Mouse (Mus musculus) B cell, adult 62 days (primary cell): ENCODE measurements around the gene Olfr1466. TPM values are rescaled to one million over a fixed set of nuclear protein-coding genes. Genes with fewer than 3 reads are reported as not detected.

Experiments
- total RNA-seq: library from RNA; stranded (reverse); gene quantifications from 4 replicates; pipeline ENCODE4 v1.2.4, GENCODE M21; 2023

Olfr1466 gene
- total RNA-seq, result not detected in 4 replicates

GRCm38 (mm10) chr19:13338562-13338961 is at the start of gene Olfr1466:
Gene Olfr1466, plus strand, starts transcription at chr19:13338862.

GRCm38 (mm10) chr19:13315441-13315840 is 23.2 kb upstream of the Olfr1466 start, which contains the start of gene Olfr1465:
Gene Olfr1465, minus strand, starts transcription at chr19:13315541.

GRCm38 (mm10) chr19:13361936-13362335 is 23.3 kb downstream of the Olfr1466 start, which contains the start of gene Olfr1467:
Gene Olfr1467, plus strand, starts transcription at chr19:13362236.

Other genes starting within 250 kb of the Olfr1466 start
- not detected in 4 replicates for gene Olfr1457, start 241.0 kb upstream of the Olfr1466 start, total RNA-seq
- gene Olfr1458, start 232.1 kb upstream of the Olfr1466 start, total RNA-seq, result not detected in 4 replicates
- 0.12 to 0.24 TPM (median 0.19 TPM) in 4 replicates for gene Olfr1459, start 189.3 kb upstream of the Olfr1466 start, total RNA-seq
- not detected in 4 replicates for gene Olfr1461, start 175.9 kb upstream of the Olfr1466 start, total RNA-seq
- not detected in 4 replicates for gene Olfr1462, start 153.1 kb upstream of the Olfr1466 start, total RNA-seq
- gene Olfr1463, start 107.5 kb upstream of the Olfr1466 start, total RNA-seq, result not detected in 4 replicates
- not detected in 4 replicates for gene Olfr1465, start 23.3 kb upstream of the Olfr1466 start, total RNA-seq
- gene Olfr1467, start 23.4 kb downstream of the Olfr1466 start, total RNA-seq, result not detected in 4 replicates
- not detected in 4 replicates for gene Olfr1469, start 69.0 kb downstream of the Olfr1466 start, total RNA-seq
- gene Olfr1471, start 104.5 kb downstream of the Olfr1466 start, total RNA-seq, result not detected in 4 replicates
- gene Olfr1472, start 117.2 kb downstream of the Olfr1466 start, total RNA-seq, result not detected in 4 replicates
- not detected in 4 replicates for gene Olfr1474, start 130.7 kb downstream of the Olfr1466 start, total RNA-seq
- not detected in 4 replicates for gene Olfr1475, start 141.3 kb downstream of the Olfr1466 start, total RNA-seq
- not detected in 4 replicates for gene Olfr1477, start 161.7 kb downstream of the Olfr1466 start, total RNA-seq
- not detected in 4 replicates for gene Olfr1480, start 189.1 kb downstream of the Olfr1466 start, total RNA-seq
- not detected in 4 replicates for gene Olfr1484, start 244.6 kb downstream of the Olfr1466 start, total RNA-seq